Mouse (Mus musculus): ENCODE measurements around the gene Pdzrn4.

The Pdzrn4 gene

GRCm38 (mm10) chr15:92743624-92744023, 346.9 kb downstream of the Pdzrn4 start:
- DNase-seq (ENCODE audit: low read depth), result no peak

- no peak for DNase-seq (ENCODE audit: low read depth)
These were observed 349.4 kb downstream of the Pdzrn4 start for GRCm38 (mm10) chr15:92746081-92746480.

GRCm38 (mm10) chr15:92752167-92752566, 355.5 kb downstream of the Pdzrn4 start:
- DNase-seq (ENCODE audit: low read depth), result no peak

- DNase-seq (ENCODE audit: low read depth), result no peak
These were observed 355.9 kb downstream of the Pdzrn4 start for GRCm38 (mm10) chr15:92752578-92752977.

DNA sequence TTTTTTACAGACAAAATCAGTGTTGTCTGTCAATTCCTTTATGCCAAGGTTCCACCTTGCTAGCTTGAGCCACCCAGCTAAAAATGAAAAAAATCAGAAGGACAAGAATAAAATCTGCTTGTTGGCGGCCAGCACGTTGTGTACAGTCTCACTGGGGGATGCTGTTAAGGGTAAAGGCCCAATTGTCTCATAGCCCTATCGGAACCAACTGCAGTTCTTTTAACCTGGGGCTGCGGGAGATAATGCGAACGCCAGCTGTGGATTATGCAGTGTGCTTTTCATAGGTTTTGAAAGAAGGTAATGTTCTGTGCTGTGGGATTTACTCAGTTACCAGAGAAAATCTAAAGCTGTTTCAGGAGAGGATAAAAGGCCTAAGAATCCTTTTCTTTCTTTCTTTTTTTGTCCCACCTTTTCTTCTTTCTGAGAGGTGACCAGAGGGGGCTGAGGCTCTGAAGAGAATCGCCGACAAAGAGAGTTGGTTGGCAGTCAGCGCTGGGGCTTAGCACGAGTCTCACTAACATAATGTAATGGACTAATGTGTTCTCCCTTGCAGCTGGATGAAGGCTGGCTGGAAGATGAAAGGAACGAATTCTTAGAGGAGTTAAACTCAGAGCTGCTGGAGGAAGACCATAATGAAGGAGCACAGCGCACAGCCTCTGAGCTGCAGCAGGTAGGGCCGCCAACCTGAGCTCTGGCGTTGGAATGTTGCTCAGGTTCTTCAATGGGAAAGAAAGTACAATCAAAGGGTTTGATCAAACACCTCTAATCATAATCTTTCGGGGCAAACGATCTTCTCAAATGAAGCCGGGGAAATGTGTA, 360.6 kb downstream of the Pdzrn4 start:
- DNase-seq (ENCODE audit: low read depth), result no peak

DNA sequence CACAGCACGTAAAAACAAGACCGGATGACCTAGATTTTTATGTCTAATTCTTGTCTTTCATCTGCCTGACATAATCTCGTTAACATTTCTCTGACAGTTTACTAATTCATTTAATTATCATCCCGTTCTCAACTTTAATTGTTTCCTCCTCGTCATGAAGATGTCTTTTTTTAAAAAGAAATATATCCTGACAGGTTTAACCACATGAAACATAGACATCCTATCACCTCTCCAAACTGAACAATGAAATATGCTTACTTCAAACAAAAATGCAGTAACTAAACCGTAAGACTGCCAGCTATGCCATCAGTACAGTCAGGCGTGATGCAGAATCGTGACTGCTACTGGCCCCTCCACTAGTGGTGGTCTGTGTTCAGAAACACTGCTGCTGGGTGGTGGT, 362.3 kb downstream of the Pdzrn4 start:
- DNase-seq (ENCODE audit: low read depth), result no peak

DNA sequence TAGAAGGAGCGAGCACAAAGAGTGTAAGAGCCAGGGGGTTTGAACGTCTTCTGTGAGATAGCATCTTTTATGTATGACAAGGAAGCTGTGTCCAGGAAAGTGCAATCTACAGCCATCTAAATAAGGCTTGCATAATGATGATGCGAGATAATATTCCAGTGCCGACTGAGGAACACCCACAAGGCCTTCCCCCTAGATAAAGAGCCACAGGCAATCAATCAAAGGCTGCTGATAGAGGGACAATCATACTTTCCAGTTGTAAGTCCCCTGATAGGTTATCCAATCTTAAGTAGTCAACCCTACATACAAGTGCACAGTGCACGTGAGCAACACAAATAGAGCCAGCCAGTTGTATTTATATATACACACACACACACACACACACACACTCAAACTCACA, 366.6 kb downstream of the Pdzrn4 start:
- DNase-seq (ENCODE audit: low read depth), result no peak

GRCm38 (mm10) chr15:92769535-92769934, 372.9 kb downstream of the Pdzrn4 start:
- DNase-seq (ENCODE audit: low read depth), result no peak

GRCm38 (mm10) chr15:92788036-92788435, 391.4 kb downstream of the Pdzrn4 start:
- DNase-seq (ENCODE audit: low read depth), result no peak

- no peak for DNase-seq (ENCODE audit: low read depth)
These were observed 397.6 kb downstream of the Pdzrn4 start for GRCm38 (mm10) chr15:92794275-92794674.

- DNase-seq (ENCODE audit: low read depth), result no peak
These were observed 409.3 kb downstream of the Pdzrn4 start for GRCm38 (mm10) chr15:92805934-92806333.

DNA sequence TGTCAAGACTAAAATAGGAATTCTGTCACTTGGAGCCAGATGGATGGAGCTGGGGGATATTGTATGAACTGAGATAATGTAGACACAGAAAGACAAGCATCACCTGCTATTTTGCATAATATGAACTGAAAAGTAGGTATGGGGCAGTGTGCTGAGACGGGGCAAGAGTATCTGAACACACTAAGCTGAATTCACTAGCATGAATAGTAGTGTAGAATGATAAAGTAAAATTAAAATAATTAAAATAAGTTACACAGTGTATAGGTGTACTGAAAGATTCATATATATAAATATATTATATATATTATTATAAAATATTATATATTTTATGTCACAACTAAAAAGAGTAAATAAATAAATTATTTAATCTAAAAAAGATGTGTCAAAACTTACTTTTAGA, 409.7 kb downstream of the Pdzrn4 start:
- no peak for DNase-seq (ENCODE audit: low read depth)

All from induced T-regulatory cell, adult 2 months (primary cell).